Mouse (Mus musculus) spleen, postnatal 36 days (tissue): ENCODE results near the gene Rhov.

ENCODE experiments used
- DNase-seq, 2 experiments: peaks; one replicate each; pipeline ENCODE4 v3.0.0; 2022; ENCODE audit warnings: low spot score in 2 of 2, mixed read lengths in 1 of 2

Rhov gene

GRCm38 (mm10) chr2:119292281-119292680, 21.2 kb upstream of the Rhov start:
- DNase-seq = no peak

- peak in 1 of 2 experiments; percentile 24 for DNase-seq
Measured at GRCm38 (mm10) chr2:119289014-119289416, 17.9 kb upstream of the Rhov start.

GRCm38 (mm10) chr2:119288270-119288882, 17.3 kb upstream of the Rhov start, which contains the start of gene Vps18:
TSS of gene Vps18 (plus strand) at chr2:119288740.
- peak; percentile 96 for DNase-seq

- DNase-seq = no peak
Measured at GRCm38 (mm10) chr2:119287372-119287771, 16.3 kb upstream of the Rhov start.

GRCm38 (mm10) chr2:119281899-119282565, 11.0 kb upstream of the Rhov start:
- DNase-seq = no peak

- no peak for DNase-seq
Measured at GRCm38 (mm10) chr2:119277810-119278209, 6.7 kb upstream of the Rhov start.

- DNase-seq = no peak
Measured at GRCm38 (mm10) chr2:119276926-119277325, 5.9 kb upstream of the Rhov start.

- DNase-seq = no peak
Measured at GRCm38 (mm10) chr2:119274126-119274525, 3.1 kb upstream of the Rhov start.

- no peak for DNase-seq
Measured at GRCm38 (mm10) chr2:119270286-119270642, 808 bp downstream of the Rhov start.

- DNase-seq = no peak
Measured at GRCm38 (mm10) chr2:119263813-119264212, 7.3 kb downstream of the Rhov start.

GRCm38 (mm10) chr2:119262978-119263377, 8.1 kb downstream of the Rhov start:
- no peak for DNase-seq

- no peak for DNase-seq
Measured at GRCm38 (mm10) chr2:119261326-119261725, 9.7 kb downstream of the Rhov start.

GRCm38 (mm10) chr2:119260518-119260917, 10.6 kb downstream of the Rhov start:
- no peak for DNase-seq

GRCm38 (mm10) chr2:119254976-119255375, 16.1 kb downstream of the Rhov start:
- no peak for DNase-seq

GRCm38 (mm10) chr2:119250826-119251478, 20.1 kb downstream of the Rhov start:
- DNase-seq = peak; percentile 65 to 69

- no peak for DNase-seq
Measured at GRCm38 (mm10) chr2:119250377-119250776, 20.7 kb downstream of the Rhov start.

GRCm38 (mm10) chr2:119249592-119250061, 21.4 kb downstream of the Rhov start:
- no peak for DNase-seq

GRCm38 (mm10) chr2:119247904-119248303, 23.2 kb downstream of the Rhov start:
- no peak for DNase-seq

- DNase-seq = no peak
Measured at GRCm38 (mm10) chr2:119245246-119245645, 25.8 kb downstream of the Rhov start.

- DNase-seq = no peak
Measured at GRCm38 (mm10) chr2:119242548-119242947, 28.5 kb downstream of the Rhov start.

GRCm38 (mm10) chr2:119240819-119241186, 30.3 kb downstream of the Rhov start:
- DNase-seq = no peak

GRCm38 (mm10) chr2:119240075-119240818, 30.8 kb downstream of the Rhov start:
- no peak for DNase-seq
